Mouse (Mus musculus) thymus, postnatal 36 days (tissue): ENCODE measurements around the gene Speg.
A peak's percentile ranks its signal among the peaks of the same experiment; 100 is the strongest.

Source experiments
- DNase-seq, 2 experiments: peaks; one replicate each; pipeline ENCODE4 v3.0.0; 2022; ENCODE audit warnings: mixed read lengths in 2 of 2

Speg gene

DNA sequence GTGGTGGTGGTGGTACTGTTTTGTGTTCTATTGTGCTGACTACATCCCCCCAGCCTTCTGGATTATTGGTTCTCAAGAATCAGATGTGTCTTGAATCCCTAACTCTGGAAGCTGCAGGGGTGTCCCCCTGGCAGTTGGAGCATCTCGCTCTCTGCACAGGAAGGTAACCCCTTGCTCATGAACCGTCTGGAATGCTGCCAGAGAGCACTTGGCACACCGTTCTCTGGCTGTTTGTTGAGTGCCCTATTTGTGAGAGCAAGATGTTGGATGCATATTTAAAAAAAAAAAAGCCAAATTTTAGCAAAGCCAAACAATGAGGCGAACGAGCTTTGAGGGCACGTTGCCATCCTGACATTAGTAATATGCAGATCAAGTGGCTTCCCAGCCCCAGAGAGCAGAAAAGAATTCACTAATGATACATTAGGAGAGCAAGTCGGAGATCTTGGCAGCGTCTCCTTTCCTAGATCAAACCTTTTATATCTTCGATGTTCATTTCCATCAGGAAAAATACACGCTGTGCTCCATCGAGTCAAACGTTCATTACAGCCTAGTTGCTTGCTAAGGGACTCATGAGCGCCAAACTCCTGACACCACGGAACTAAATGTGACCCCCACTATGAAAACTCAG is 9.5 kb upstream of the Speg start:
- DNase-seq, result no peak

DNA sequence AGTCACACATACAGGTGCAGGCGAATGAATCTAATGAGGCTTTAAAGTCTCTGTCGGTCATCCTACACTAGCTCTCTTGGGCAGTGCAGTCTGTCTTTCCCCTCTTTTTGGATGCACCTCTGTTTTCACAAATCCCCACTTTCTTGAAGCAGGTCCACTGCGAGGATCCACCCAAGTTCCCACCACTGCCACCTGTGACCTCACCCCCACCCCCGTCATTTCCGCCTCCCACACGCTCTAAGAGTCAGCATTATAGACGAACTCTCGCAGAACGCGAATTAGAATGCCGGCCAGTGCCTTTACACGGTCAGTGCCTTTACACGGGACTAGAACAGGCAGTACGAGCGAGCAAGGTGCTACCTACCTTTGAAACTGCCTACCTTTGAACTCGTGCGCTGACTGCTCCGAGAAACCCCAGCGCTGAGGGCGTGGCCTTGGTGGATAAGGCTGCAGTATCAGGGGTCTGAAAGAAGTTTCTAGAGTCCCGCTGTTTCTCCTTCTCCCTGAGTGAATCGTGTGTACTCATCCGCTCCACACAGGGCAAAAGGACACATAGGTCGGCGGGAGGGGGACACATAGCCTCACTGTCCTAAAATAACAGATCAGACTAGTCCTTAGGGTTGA is 5.6 kb upstream of the Speg start:
- DNase-seq, result no peak

DNA sequence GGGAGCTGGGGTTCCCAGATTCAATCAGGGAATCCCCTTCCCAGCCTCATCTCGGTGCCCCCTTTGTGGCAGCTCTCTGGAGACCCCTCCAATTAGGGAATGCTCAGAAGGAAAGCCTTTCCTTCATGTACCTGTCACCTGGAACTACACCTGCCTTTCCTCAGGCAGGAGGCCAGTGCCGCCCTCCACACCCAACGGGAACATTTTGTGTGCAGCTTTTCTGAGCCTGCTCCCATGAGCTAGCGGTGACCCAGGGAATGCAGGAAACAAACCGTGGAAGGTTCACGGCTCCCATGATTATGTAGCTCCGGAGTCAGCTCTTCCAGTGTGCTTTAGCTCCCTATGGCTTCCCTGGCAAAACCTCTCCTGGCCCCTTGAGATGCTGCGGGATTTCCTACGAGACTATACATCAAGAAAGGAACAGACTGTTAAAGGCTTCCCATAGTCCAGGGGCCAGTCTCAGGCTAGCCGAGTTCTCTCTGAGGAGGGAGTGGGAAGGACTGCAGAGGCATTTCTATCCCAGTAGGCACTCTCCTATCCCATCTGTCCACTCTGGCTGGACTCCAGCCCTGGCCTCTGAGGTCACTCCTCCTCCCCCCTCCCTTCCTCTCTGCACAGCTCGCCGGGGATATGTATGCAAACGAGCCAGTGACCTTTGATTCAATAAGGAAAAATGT is 5.0 kb upstream of the Speg start:
- DNase-seq, result no peak

DNA sequence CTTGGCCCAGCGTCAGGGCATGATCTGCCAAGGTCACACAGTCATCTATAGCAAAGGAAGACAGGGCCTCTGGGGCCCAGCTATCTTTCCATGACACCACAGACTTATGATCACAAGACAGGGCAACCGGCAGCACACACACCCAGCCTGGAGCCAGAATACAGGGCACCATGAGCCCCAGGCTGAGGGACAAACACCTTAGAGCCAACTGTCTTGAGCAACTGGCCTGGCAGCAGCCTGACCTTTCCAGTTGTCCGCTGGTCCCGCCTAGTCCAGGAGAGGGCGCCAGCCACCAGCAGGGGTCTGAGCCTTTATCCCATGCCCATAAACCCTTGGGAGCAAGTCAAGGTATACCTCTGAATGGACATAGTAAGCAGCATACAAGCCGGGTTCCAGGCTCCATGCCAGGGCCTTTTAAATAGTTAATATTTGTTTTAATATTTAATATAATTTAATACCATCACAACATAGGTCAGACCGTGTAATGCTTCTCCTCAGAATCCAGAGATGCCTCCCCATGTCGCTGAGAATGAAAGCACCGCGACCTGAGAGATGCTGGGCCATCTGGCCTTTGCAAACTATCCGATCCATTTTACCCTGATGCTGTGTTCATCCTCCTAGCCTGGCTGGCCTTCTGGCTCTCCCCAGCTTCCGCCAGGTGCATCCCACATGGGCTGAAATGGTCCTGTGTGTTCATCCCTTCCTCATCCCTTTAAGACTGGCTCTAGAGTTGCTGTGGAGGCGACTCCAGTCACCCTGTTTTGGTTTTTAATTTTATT is 3.6 kb upstream of the Speg start:
- no peak for DNase-seq

DNA sequence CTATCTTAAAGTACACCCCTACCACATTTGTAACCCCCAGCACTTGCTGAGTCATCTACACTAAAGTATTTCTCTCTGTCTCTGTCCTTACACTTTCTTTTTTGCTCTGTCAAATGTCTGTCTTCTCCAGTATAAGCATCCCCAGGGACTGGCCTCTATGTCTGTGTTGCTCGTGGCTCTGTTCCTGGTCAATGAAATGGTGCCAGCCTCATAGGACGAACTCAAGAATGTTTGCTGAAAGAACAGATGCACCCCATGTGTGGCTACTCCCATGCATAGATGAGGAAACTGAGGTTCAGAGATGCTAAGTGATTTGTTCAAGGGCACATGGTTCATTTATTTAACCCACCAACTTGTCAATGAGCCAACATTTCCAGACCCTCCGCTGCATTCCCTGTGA is 2.6 kb upstream of the Speg start:
- DNase-seq, result no peak

DNA sequence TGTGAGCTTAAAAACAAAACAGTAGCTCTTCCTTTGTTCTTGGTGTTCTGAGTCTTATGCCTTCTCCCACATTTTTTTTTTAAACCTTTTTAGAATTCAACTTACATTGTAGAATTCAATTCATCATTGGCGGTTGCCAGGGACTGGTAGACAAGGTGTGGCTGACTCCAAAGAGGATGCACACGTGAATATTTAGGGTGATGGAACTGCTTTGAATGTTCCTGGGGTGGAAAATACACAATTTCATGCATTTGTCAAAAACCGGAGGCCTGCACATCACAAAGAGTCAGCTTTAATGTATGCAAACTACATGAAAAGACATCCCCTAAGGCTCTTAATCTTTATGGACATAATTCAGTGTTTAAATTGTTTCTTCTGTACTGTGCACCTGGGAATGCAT is 1.8 kb upstream of the Speg start:
- no peak for DNase-seq

DNA sequence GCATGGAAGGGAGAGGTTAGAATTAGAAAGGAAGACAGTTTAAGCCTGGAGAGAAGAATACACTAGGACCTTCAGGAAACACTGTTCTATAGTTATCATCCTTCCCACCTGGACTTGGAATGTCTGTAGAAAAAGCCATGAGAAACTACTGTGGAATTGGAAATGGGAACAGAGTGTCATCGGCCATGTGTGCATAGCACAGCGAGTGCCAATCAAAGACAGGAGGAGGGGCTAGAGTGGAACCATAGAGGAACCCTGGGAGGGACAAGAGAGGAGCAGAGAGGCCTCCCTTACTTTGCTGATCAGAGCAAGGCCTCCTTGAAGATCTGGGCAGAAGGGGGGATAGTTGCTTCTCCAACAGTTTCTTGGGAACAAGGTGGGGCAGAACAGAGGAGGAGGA is 4.1 kb downstream of the Speg start:
- no peak for DNase-seq

DNA sequence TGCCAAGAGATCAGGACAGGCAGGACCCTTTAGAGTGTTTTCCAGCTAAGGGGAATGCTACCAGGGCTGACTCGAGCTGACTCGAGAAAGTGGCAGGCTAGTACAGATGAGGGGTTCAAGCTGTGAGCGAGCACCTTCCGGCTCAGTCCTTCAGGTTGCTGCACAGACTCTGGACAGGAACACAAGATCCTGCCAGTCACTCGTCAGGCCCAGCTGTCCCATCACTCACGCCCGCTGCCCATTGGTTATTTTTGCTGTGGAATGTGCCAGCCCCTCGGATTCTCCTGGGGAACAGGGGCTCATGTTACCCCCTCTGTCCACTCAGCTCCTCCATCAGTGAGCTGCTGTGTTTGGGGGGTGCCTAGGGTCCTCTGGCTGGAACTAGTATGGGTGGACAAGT is 4.8 kb downstream of the Speg start:
- no peak for DNase-seq

DNA sequence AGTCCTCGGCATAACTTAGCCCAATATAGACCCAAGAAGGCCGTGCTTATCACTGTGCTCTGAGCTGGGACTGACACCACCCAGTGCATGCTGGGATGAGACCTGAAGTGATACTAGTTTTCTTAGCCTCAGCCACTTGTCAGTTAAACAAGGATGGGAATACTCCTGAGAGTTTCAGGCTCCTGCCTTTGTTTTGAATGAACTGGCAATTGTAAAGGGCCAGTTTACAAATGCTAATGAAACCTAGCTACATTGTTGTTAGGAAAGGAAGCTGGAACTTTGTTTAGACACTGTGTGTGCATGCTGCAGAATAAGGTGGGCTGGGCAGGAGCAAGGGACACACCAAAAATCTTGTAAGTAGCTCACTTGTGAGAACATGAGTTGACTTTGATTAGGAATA is 5.9 kb downstream of the Speg start:
- no peak for DNase-seq

DNA sequence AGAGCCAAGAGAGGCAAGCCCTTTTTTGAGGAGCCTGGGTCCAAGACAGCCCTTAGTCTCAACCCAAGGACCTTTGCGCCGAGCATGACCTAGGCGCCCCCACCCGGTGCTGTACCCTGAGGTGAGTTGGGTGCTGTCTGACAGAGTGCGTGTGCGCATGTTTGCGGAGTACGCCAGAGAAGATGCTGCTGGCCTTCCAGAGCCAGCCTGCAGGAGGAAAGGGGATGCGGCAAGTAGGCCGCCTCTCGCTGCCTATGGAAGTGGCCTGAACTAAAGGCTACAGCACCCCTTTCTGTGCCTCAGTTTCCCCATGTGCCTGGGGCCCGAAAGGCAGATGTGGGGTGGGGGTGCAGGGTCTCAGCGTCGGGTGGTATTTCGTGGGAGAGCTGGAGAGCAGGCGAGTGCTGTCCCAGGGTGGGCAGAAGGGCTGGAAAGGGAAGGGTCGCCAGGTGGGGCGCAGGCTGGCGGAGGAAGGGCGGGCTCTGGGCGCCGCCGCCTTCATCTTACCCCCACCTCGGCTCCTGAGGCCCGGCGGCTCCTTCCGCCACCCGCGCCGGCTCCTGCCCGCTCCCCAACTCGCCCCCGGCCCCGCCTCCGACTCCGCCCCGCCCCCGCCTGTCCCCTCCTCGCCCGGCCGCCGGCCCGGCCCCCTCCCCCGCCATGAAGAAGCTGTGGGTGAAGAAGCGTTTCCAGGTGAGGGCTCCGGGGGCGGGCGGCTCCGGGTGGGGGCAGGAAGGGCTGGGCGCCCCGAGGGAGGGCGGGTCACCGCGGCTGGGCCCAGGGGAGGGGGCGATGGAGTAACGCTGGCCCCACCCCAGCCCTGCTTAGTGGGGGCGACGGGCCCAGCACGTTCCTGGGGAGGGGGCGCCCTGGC is 6.6 kb downstream of the Speg start:
- DNase-seq, result peak; percentile 24 to 44

DNA sequence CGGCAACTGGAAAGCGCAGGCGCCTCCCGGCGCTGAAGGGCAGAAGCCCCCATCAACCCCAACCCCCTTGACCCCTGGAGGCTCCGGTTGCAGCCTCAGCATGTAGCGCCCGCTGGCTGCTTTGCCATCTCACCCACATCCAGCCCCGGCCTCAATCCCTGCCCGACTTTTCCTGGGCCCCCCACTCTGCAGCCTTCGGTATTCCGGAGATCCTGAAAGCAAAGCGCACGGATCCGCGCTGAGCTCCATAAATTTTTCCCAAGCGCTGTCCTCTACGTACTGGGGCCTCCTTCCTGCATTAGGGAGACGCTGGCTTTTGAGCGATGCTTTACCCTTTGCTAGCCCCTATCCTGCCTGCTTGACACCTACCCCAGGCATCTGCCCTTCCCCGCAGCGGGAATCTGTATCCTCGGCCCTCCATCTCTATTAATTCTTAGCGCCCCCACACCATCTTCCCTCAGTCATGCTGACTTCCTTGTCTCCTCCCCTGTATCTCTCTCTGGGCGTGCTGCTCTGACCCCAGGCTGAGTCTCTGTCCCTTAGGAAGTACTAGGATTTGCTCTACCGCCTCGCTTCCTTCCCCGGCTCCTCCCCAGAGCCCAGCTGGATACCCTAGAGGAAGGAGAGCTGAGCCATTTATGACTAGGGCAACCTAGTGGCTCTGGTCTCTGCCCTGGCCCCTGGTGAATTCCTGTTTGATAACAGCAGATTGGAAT is 7.4 kb downstream of the Speg start:
- no peak for DNase-seq

DNA sequence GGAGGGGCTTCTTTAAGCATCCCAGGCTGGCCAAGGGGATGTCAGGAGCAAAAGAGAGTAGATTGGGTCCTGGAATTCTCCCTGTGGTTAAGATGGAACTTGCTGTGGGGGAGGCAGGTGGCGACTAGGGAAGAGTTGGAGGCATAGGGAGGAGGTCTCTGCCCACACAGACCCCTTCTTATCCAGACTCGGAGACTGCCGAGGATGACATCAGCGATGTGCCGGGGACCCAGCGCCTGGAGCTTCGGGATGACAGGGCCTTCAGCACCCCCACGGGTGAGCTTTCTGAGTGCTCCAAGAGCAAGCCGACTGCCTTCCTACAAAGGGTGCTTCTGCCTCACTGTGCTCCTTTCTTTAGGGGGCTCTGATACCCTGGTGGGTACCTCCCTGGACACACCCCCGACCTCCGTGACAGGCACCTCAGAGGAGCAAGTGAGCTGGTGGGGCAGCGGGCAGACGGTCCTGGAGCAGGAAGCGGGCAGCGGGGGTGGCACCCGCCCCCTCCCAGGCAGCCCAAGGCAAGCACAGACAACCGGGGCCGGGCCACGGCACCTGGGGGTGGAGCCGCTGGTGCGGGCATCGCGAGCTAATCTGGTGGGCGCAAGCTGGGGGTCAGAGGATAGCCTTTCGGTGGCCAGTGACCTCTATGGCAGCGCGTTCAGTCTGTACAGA is 9.5 kb downstream of the Speg start:
- no peak for DNase-seq

DNA sequence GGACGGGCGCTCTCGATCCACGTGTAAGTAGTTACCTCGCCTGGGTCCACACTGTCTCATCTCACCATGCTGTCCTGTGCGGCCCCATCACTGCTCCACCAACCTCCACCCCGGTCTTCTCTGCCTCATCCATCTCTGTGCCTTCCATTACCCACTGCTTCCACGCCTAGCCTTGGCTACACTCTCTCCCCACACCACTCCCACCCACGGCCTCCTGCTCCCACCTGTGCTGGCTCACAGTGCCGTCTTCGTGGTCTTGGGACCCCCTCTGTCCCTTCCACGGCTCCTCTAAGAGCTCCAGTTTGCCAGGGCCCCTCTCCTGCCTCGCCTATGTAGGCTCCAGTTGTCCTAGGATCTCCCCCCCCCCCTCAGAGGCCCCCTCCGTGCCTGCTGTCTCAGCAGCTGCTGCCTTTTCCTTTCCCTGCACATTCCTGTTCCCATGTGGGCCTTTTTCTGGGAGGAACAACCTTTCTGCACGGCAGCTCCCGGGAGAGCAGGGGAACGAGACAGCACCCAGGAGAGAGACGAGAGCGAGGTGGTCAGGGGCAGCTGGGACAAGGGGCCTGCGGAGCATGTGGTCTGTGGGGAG is 10.1 kb downstream of the Speg start:
- DNase-seq, result no peak

DNA sequence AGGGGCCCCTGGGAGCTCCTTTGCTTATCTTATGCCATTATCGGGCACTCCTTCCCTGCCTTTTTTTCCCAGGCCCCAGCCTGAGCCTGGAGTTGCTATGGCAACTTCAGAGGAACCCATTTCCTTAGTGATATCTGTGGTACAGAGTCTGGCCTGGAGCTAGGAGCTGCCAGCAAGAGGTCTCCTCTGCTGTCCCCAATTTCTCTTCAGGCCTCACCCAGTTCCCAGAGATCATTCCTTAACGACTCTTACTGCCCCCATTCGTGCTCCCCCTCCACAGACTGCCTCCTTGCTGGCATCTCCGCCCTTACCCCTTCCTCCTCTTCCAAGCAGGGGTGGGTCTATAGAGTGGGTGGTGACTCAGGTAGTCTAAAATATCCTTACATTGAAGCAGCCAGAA is 11.1 kb downstream of the Speg start:
- no peak for DNase-seq

DNA sequence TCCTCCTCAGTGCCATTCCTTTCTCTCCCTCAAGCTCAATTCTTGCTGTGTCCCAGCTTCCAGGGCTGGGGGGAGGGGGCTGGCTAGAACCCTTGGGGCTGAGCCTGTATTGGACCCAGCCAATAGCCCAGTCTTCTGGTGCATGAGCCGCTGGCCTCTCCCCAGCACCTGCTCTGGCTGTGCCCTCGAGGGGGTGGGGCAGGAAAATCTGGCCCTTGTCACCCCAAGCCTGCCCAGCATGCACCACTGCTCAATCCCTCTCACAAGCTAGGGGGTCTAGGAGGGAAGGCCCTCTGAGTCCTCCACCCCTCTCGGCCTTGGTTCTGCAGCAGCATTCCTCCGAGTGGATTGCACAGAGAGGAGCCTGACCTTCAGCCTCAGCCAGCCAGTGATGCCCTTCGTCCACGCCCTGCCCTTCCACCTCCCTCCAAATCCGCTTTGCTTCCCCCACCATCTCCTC is 12.4 kb downstream of the Speg start:
- DNase-seq, result no peak

DNA sequence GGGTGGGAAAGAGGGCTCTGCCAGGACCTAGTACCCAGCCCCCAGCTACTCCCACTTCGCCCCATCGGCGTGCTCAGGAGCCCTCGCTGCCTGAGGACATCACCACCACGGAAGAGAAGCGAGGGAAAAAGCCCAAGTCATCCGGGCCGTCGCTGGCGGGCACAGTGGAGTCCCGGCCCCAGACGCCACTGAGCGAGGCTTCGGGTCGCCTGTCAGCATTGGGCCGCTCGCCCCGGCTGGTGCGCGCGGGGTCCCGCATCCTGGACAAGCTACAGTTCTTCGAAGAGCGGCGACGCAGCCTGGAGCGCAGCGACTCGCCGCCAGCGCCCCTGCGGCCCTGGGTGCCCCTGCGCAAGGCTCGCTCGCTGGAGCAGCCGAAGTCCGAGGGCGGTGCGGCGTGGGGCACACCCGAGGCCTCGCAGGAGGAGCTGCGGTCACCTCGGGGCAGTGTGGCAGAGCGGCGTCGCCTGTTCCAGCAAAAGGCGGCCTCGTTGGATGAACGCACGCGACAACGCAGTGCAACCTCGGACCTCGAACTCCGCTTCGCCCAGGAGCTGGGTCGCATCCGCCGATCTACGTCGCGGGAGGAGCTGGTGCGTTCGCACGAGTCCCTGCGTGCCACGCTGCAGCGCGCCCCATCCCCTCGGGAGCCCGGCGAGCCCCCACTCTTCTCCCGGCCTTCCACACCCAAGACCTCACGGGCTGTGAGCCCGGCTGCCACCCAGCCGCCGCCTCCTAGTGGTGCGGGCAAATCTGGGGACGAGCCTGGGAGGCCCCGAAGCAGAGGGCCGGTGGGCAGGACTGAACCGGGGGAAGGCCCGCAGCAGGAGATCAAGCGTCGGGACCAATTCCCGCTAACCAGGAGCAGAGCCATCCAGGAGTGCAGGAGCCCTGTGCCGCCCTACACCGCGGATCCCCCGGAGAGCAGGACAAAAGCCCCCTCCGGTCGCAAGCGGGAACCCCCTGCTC is 13.1 kb downstream of the Speg start:
- DNase-seq, result no peak

DNA sequence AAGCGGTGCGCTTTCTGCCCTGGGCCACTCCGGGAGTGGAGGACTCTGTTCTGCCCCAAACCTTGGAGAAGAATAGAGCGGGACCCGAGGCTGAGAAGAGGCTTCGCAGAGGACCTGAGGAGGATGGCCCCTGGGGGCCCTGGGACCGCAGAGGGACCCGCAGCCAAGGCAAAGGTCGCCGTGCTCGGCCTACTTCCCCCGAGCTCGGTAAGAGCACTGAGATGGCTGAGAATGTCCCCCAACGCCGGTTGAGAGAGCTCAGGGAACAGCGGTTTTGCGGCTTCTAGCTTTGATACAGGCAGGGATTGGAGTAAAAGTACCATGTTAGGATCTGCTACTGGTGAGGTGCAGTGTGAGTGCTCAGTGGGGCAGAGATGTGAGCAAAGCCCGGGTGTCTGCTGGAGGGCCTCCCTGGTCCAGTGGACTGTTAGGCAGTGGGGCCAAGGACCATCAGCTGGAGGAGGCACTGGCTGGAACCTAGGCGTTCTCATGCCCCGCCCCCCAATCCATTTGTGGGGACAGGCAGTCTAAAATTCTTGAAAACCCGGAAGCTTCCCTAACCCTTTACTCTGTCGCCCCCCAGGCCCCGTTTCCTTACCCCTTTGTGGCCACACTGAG is 13.9 kb downstream of the Speg start:
- no peak for DNase-seq

DNA sequence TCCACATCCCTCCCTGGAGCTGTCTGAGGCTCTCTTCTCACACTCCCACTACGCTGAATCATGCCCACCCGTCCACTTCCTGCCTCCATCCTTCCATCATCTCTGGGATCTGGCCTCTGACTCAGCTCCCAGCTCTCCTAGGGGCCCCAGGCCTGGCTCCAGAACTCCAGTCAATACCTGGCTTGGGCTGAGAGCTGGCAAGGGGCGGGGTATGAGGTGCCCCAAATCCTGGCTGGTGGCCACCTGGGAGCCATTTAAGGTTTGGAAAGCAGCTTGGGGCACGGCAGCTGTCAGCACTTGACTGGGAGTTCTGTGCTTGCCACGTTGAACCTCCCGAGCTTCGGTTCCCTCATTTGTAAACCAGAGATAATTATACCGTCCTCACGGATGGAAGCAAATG is 18.0 kb downstream of the Speg start:
- DNase-seq, result no peak

DNA sequence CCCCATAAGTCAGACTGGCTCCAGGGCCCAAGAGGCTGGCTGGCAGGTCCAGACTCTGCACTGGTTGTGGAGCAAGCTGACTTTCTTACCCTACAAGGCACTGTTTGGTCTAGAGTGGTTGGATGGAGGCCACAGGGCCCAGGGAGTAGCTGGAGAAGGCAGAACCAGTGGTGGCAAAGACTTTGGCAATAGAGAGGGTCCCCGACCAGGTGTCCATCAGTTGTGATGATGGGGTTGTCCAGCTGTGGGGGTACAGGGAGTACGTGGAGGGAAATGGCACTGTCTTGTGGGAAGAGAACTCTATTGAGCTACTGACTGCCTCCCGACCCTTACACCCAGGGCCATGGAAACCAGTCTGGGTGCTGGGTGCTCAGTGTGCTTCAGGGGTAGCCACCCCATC is 18.7 kb downstream of the Speg start:
- DNase-seq, result no peak
